Mouse (Mus musculus) MN1 (cell line): ENCODE results near the gene Nek8.
"Not testable (repeated sequence)": the region's sequence is repeated elsewhere in the genome, so short reads cannot be mapped to it uniquely, and the experiment has no call there.

ENCODE experiments used
- DNase-seq: peaks from one replicate; pipeline ENCODE4 v3.0.0-alpha.2; 2016; ENCODE audit warnings: low spot score

Nek8 gene

GRCm38 (mm10) chr11:78140665-78141064 lies 35.8 kb downstream of the Nek8 start:
- no peak for DNase-seq

DNA sequence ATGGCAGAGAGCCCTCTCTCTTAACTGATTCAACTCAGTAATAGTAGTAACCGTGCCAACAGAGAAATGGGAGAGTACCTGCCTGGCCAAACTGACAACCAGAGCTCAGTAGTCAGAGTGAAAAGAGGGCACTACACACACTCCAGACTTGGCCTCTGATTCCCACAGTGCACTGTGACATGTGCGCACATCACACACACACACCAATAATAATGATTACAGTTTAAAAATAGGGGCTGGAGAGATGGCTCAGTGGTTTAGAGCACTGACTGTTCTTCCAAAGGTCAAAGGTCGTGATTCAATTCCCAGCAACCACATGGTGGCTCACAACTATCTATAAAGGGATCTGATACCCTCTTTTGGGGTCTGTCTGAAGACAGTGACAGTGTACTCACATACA lies 38.5 kb downstream of the Nek8 start:
- DNase-seq, result no peak

GRCm38 (mm10) chr11:78137584-78137983 lies 38.9 kb downstream of the Nek8 start:
- no peak for DNase-seq

DNA sequence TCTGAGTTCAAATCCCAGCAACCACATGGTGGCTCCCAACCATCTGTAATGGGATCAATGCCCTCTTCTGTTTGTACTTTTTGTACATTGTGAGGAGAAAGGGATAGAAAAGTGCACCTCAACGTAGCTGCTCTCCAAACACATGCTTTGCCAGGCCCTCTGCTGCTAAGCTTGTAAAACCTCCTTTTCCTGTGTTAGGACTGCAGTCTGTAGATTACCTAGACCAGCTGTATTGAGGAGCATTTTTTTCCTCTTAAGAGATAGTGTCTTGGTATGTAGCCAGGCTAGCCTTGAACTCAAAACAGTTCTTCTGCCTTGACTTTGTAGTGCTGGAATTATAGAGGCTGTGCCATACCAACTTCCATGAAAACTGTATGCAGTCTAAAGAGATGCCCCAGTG lies 40.3 kb downstream of the Nek8 start:
- DNase-seq, result no peak

DNA sequence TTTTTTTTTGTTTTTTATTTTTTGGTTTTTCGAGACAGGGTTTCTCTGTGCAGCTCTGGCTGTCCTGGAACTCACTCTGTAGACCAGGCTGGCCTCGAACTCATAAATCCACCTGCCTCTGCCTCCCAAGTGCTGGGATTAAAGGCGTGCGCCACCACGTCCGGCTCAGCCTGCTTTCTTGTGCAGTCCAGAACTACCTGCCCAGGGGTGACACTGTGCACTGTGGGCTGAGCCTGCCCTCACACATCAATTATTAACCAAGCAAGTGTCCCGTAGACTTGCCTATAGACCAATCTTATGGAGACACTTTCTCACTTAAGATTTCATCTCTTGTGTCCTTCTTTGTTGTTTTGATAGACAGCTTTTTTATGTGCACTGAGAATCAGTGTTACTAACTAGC lies 41.2 kb downstream of the Nek8 start:
- DNase-seq, result not testable (repeated sequence)

- DNase-seq, result no peak
Observed at GRCm38 (mm10) chr11:78134344-78134743, 42.1 kb downstream of the Nek8 start.

DNA sequence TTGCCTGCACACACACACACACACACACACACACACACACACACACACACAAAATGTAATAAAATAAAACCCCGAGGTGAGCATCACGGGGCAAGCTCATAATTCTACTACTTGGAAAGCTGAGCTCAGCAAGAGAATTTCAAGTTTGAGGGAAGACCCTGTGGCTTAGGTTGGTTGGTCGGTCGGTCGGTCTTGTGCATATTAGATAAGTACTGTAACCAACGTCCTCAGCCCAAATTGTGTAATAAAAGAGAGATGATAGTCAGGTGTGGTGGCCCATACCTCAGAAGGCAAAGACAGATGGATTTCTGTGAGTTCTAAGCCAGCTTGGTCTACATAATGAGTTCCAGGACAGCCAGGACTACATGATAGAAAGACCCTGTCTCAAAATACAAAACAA lies 42.6 kb downstream of the Nek8 start:
- no peak for DNase-seq

DNA sequence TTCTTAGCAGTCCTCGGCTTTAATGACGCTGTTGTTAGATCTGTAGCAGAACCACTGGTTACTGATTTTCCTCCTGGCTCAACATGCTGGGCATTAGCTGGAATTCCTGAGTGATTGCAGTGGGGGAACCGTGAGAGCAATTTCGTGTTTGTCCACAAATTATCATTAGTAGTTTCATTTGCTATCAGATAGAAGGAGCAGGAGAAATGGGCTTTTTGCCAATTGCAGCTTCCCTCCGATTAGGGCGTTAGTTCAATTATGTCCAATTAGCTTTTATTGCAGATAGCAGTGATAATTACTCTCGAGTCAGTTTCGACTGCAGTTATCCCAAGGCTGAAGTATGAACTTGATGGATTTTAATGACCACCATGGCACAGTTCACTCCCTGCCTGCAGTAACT lies 47.0 kb downstream of the Nek8 start:
- peak; percentile 34 for DNase-seq

- no peak for DNase-seq
Observed at GRCm38 (mm10) chr11:78126739-78127138, 49.7 kb downstream of the Nek8 start.

DNA sequence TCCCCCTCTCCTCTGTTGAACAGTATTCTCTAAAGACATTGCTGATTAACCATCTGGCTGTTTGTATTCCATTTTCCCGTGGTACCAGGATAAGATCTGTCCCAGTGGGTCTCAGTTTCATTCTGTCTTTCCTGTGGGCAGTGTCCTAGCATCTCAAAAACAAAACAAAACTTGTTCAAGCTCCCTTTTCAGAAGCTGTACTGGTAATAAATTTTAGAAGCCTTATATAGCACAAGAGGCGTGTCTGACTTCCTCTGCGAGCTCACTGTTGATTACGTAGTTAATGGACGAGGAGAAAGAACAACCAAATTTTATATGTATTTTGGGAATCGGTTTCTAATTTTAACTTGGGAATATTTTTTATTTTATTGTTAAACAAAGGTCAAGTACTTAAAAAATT lies 50.8 kb downstream of the Nek8 start:
- DNase-seq, result no peak

DNA sequence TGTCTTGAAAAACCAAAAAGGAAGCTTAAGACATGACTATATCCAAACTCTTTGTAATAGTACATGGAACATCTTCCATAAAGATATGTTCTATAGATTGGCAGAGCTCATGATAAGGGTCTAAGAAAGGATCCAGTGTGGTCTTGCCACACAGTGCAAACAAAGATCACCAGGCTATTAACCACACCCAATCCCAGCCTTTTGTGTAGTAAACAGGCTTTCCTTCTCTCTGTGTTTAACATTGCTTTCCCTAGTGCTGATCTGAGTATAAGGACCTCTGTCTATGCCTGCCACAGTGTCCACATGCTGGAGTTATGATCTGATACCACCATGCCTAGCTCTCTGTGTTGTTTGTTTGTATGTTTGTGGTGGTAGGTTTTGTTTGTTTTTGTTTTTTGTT lies 52.7 kb downstream of the Nek8 start:
- no peak for DNase-seq

GRCm38 (mm10) chr11:78122815-78123214 lies 53.7 kb downstream of the Nek8 start:
- no peak for DNase-seq

GRCm38 (mm10) chr11:78121176-78121575 lies 55.3 kb downstream of the Nek8 start:
- DNase-seq, result peak; percentile 71

DNA sequence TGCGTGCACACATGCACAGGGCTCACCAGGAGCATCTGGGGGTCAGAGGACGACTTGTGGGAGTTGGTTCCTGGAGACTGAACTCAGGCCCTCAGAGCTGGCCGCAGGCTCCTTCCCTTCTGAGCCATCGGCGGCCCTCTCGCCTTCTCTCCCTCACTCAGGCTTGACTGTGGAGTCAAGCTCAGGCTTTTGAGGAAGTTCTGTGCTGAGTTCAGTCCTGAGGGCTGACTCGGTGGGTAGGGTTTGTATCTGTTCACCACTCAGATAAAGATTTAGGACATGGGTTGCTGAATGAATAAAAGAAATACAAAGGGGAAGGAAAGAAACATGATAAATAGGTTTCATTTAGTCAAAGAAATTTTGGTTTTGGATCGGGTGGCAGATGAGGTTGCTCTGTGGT lies 56.6 kb downstream of the Nek8 start:
- no peak for DNase-seq

DNA sequence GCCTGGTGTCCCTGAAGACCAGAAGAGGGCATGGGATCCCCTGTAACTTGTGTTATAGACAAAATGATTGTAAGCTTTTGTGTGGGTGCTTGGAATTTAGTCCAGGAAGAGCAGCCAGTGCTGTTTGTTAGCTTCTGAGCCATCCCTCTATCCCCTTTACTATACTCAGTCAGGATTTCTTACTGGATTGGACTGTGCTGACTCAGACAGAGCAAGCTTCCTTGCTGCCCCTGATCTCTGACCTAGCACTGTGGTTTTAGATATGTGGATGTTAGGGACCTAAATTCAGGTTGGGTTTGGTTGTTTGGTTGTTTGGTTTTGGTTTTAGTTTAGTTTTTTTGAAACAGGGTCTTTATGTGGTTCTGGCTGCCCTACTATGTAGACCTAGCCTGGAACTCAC lies 58.0 kb downstream of the Nek8 start:
- no peak for DNase-seq

DNA sequence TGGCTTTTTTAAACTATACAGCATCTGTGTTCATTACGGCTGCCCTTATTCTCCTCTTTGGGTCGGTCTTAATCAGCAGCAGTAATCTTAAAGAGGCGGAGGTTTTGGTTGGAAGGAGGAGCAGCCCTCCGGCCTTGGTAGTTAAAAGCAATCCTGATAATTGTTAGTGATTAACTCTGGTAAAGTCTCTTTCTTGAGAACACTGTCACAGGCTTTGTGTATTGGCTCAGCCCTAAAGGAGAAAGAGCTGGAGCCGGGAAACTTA lies 60.4 kb downstream of the Nek8 start:
- DNase-seq, result peak; percentile 27
